Mouse (Mus musculus) hindbrain, embryonic 14.5 days (tissue): ENCODE measurements around the gene Tiam2. TPM values are rescaled to one million over a fixed set of nuclear protein-coding genes. Genes with fewer than 3 reads are reported as not detected.

Source experiments
- ATAC-seq: fragments of 200-750 bp; cut with Nextera tagmentation; 2 replicates; pipeline ENCODE4 v1.8.0; 2017; ENCODE audit warnings: moderate number of reproducible peaks, mild to moderate bottlenecking, moderate TSS enrichment, moderate library complexity; ENCODE audit not compliant: low FRiP score
- DNase-seq: peaks from one replicate; pipeline ENCODE4 v3.0.0-alpha.2; 2015; ENCODE audit warnings: low spot score
- H3K27ac ChIP-seq: fragments of 300-500 bp; sonication (generic); 2 replicates; pipeline ENCODE4 v1.5.1; 2014; ENCODE audit warnings: mild to moderate bottlenecking, moderate library complexity
- H3K27me3 ChIP-seq: fragments of 300-500 bp; sonication (generic); 2 replicates; pipeline ENCODE4 v1.6.1; 2014; ENCODE audit warnings: mild to moderate bottlenecking, low read length, mixed read lengths; ENCODE audit not compliant: control insufficient read depth, insufficient read depth
- H3K36me3 ChIP-seq: fragments of 300-500 bp; sonication (generic); replicated peaks from 2 replicates; pipeline ENCODE4 v1.6.1; 2014; ENCODE audit not compliant: control insufficient read depth, insufficient read depth
- H3K4me1 ChIP-seq: fragments of 300-500 bp; sonication (generic); replicated peaks from 2 replicates; pipeline ENCODE4 v1.6.1; 2014; ENCODE audit warnings: antibody characterized with exemption, low read length, mixed read lengths; ENCODE audit not compliant: control insufficient read depth, insufficient read depth
- H3K4me2 ChIP-seq: fragments of 300-500 bp; sonication (generic); replicated peaks from 2 replicates; pipeline ENCODE4 v1.6.1; 2014; ENCODE audit warnings: mild to moderate bottlenecking, moderate library complexity
- H3K4me3 ChIP-seq: fragments of 300-500 bp; sonication (generic); replicated peaks from 2 replicates; pipeline ENCODE4 v1.5.1; 2014; ENCODE audit warnings: mild to moderate bottlenecking, low read length
- H3K9ac ChIP-seq: fragments of 300-500 bp; sonication (generic); 2 replicates; pipeline ENCODE4 v1.6.1; 2014
- H3K9me3 ChIP-seq: fragments of 300-500 bp; sonication (generic); 2 replicates; pipeline ENCODE4 v1.6.1; 2016; ENCODE audit warnings: low read length; ENCODE audit not compliant: control insufficient read depth
- WGBS: fragments of 180-500 bp; shearing (Covaris S2); extraction: QIAGEN DNeasy Blood & Tissue Kit; methylation state at CpG from one replicate; pipeline ENCODE4 v1.1.7; 2014; 5-methylcytosine and 5-hydroxymethylcytosine counted together
- polyA plus RNA-seq: library from polyadenylated mRNA; unstranded; fragments of >200 nt; fragmentation: Nextera tagmentation; extraction: Ambion mirVana; gene quantifications from 2 replicates; pipeline ENCODE4 v1.2.1, GENCODE M21; 2014

Tiam2 gene
- polyA plus RNA-seq, 1 experiment from 2014 or later: 6.3 TPM

- no peak overlapping the region for H3K4me3 ChIP-seq
- peaks cover 5% of the 10 kb centered on the region; the same call in 1 of the 2 replicates for H3K36me3 ChIP-seq
- H3K27me3 ChIP-seq: no peaks in the 10 kb centered on the region
- H3K9me3 ChIP-seq: no peaks in the 10 kb centered on the region
- ATAC-seq (no peak), DNase-seq (no peak)
- H3K9ac ChIP-seq: no peak overlapping the region
- 91% methylated on average over 5 of the region's 5 CpGs for WGBS
- H3K4me2 ChIP-seq: no peak overlapping the region
- no peak overlapping the region for H3K27ac ChIP-seq
- H3K4me1 ChIP-seq: no peaks in the 10 kb centered on the region
Observed at GRCm38 (mm10) chr17:3514316-3514715, 187.9 kb downstream of the Tiam2 start.

GRCm38 (mm10) chr17:3515851-3516250, 189.5 kb downstream of the Tiam2 start:
- no peak for ATAC-seq
- H3K4me1 ChIP-seq: no peaks in the 10 kb centered on the region
- no peak overlapping the region for H3K4me2 ChIP-seq
- no peaks in the 10 kb centered on the region for H3K27me3 ChIP-seq
- 90% methylated on average over 8 of the region's 8 CpGs for WGBS
- DNase-seq: no peak
- H3K36me3 ChIP-seq: peaks cover 6% of the 10 kb centered on the region; the same call in 1 of the 2 replicates
- no peak overlapping the region for H3K9ac ChIP-seq
- no peaks in the 10 kb centered on the region for H3K9me3 ChIP-seq
- no peak overlapping the region for H3K4me3 ChIP-seq
- no peak overlapping the region for H3K27ac ChIP-seq

GRCm38 (mm10) chr17:3516406-3516805, 190.0 kb downstream of the Tiam2 start:
- H3K4me1 ChIP-seq: no peaks in the 10 kb centered on the region
- DNase-seq (no peak), ATAC-seq (no peak)

GRCm38 (mm10) chr17:3520344-3520743, 194.0 kb downstream of the Tiam2 start:
- Histone ChIP-seq H3K9ac (no peak overlapping the region), H3K4me3 (no peak overlapping the region), H3K27me3 (no peaks in the 10 kb centered on the region), H3K4me1 (no peaks in the 10 kb centered on the region), H3K27ac (no peak overlapping the region), H3K4me2 (no peak overlapping the region), H3K9me3 (no peaks in the 10 kb centered on the region), H3K36me3 (peaks cover 6% of the 10 kb centered on the region; the same call in 1 of the 2 replicates)
- WGBS: 94% methylated on average over 5 of the region's 5 CpGs
- DNase-seq: no peak
- ATAC-seq: no peak

More at GRCm38 (mm10) chr17:3516406-3516805, 190.0 kb downstream of the Tiam2 start:
- Histone ChIP-seq H3K9me3 (no peaks in the 10 kb centered on the region), H3K4me3 (no peak overlapping the region), H3K27me3 (no peaks in the 10 kb centered on the region), H3K4me2 (no peak overlapping the region), H3K27ac (no peak overlapping the region), H3K36me3 (peaks cover 6% of the 10 kb centered on the region; the same call in 1 of the 2 replicates), H3K9ac (no peak overlapping the region)
- 23% methylated on average over 9 of the region's 9 CpGs for WGBS

GRCm38 (mm10) chr17:3527841-3528471, 201.6 kb downstream of the Tiam2 start:
- H3K27ac ChIP-seq: no peak overlapping the region
- 75% methylated on average over 6 of the region's 6 CpGs for WGBS
- DNase-seq (no peak), ATAC-seq (no peak)
- H3K9ac ChIP-seq: no peak overlapping the region
- H3K4me2 ChIP-seq: no peak overlapping the region
- no peaks in the 10 kb centered on the region for H3K4me1 ChIP-seq
- H3K9me3 ChIP-seq: no peaks in the 10 kb centered on the region
- H3K36me3 ChIP-seq: no peaks in the 10 kb centered on the region
- no peak overlapping the region for H3K4me3 ChIP-seq
- no peaks in the 10 kb centered on the region for H3K27me3 ChIP-seq

GRCm38 (mm10) chr17:3529523-3529922, 203.2 kb downstream of the Tiam2 start:
- Histone ChIP-seq H3K36me3 (no peaks in the 10 kb centered on the region), H3K27me3 (no peaks in the 10 kb centered on the region), H3K27ac (no peak overlapping the region), H3K9ac (no peak overlapping the region), H3K4me2 (no peak overlapping the region), H3K4me3 (no peak overlapping the region), H3K9me3 (no peaks in the 10 kb centered on the region), H3K4me1 (no peaks in the 10 kb centered on the region)
- WGBS: 75% methylated on average over 3 of the region's 3 CpGs
- DNase-seq (no peak), ATAC-seq (no peak)

- ATAC-seq: no peak
- Histone ChIP-seq H3K4me1 (no peaks in the 10 kb centered on the region), H3K27ac (no peak overlapping the region), H3K4me2 (no peak overlapping the region), H3K9ac (no peak overlapping the region), H3K27me3 (no peaks in the 10 kb centered on the region), H3K4me3 (no peak overlapping the region), H3K9me3 (no peaks in the 10 kb centered on the region), H3K36me3 (no peaks in the 10 kb centered on the region)
- WGBS: 73% methylated on average over 7 of the region's 7 CpGs
- no peak for DNase-seq
Observed at GRCm38 (mm10) chr17:3530549-3530948, 204.2 kb downstream of the Tiam2 start.

GRCm38 (mm10) chr17:3531641-3532040, 205.3 kb downstream of the Tiam2 start:
- no peaks in the 10 kb centered on the region for H3K36me3 ChIP-seq
- DNase-seq (no peak), ATAC-seq (no peak)
- 82% methylated on average over 1 of the region's 1 CpGs for WGBS
- H3K27ac ChIP-seq: no peak overlapping the region
- no peak overlapping the region for H3K4me2 ChIP-seq
- H3K4me3 ChIP-seq: no peak overlapping the region
- no peaks in the 10 kb centered on the region for H3K9me3 ChIP-seq
- no peaks in the 10 kb centered on the region for H3K4me1 ChIP-seq
- H3K27me3 ChIP-seq: no peaks in the 10 kb centered on the region
- no peak overlapping the region for H3K9ac ChIP-seq

GRCm38 (mm10) chr17:3532254-3532653, 205.9 kb downstream of the Tiam2 start, which contains the start of gene Cldn20:
Cldn20 (plus strand) TSS chr17:3532554.
- Histone ChIP-seq H3K4me3 (no peak within 1 kb of the TSS), H3K9me3 (no peaks in the 10 kb centered on the region), H3K36me3 (no peaks in the 10 kb centered on the region), H3K27me3 (no peaks in the 10 kb centered on the region), H3K9ac (no peak within 1 kb of the TSS), H3K27ac (no peak within 1 kb of the TSS), H3K4me1 (no peaks in the 10 kb centered on the region), H3K4me2 (no peak within 1 kb of the TSS)
- WGBS: 86% methylated on average over 4 of the region's 4 CpGs
- ATAC-seq (no peak), DNase-seq (no peak)

GRCm38 (mm10) chr17:3533425-3533824, 207.1 kb downstream of the Tiam2 start:
- H3K4me2 ChIP-seq: no peak overlapping the region
- ATAC-seq: no peak; the same call in 1 of the 2 replicates
- H3K9ac ChIP-seq: no peak overlapping the region
- H3K4me3 ChIP-seq: no peak overlapping the region
- no peaks in the 10 kb centered on the region for H3K36me3 ChIP-seq
- H3K4me1 ChIP-seq: no peaks in the 10 kb centered on the region
- H3K27ac ChIP-seq: no peak overlapping the region
- 29% methylated on average over 1 of the region's 1 CpGs for WGBS
- H3K9me3 ChIP-seq: no peaks in the 10 kb centered on the region
- peak; percentile 74 for DNase-seq
- no peaks in the 10 kb centered on the region for H3K27me3 ChIP-seq
